Mouse (Mus musculus) cortical plate, adult 2 months (tissue): Measurements from ENCODE around the gene Slc39a11. TPM values are rescaled to one million over a fixed set of nuclear protein-coding genes. Genes with fewer than 3 reads are reported as not detected.

Source experiments
- H3K27ac ChIP-seq: fragments of 200-500 bp; 2 replicates; pipeline ENCODE4 v1.5.1; 2012; ENCODE audit warnings: low read length, control low read depth, inconsistent platforms; ENCODE audit not compliant: insufficient read depth
- H3K4me1 ChIP-seq: fragments of 200-500 bp; 2 replicates; pipeline ENCODE4 v1.6.1; 2011; ENCODE audit warnings: low read length; ENCODE audit not compliant: control insufficient read depth, insufficient read depth
- H3K4me3 ChIP-seq: fragments of 200-500 bp; 2 replicates; pipeline ENCODE4 v1.5.1; 2011; ENCODE audit warnings: mild to moderate bottlenecking, low read length, control low read depth; ENCODE audit not compliant: insufficient read depth
- CTCF ChIP-seq: fragments of 200-500 bp; IDR thresholded peaks from 2 replicates; pipeline ENCODE4 v1.5.1; 2011; ENCODE audit warnings: mild to moderate bottlenecking, control low read depth, low read length; ENCODE audit not compliant: insufficient read depth; ENCODE audit errors: extremely low read depth
- POLR2A ChIP-seq: fragments of 200-500 bp; IDR thresholded peaks from 2 replicates; pipeline ENCODE4 v1.6.1; 2011; ENCODE audit warnings: mild to moderate bottlenecking, low read length, control low read depth; ENCODE audit not compliant: insufficient read depth; ENCODE audit errors: extremely low read depth
- polyA plus RNA-seq: library from polyadenylated mRNA; depleted of rRNA; stranded (reverse); fragments of >200 nt; gene quantifications from 2 replicates; pipeline ENCODE4 v1.2.3, GENCODE M21; 2012

Gene Slc39a11
- polyA plus RNA-seq, 1 experiment, result 11.4 TPM

DNA sequence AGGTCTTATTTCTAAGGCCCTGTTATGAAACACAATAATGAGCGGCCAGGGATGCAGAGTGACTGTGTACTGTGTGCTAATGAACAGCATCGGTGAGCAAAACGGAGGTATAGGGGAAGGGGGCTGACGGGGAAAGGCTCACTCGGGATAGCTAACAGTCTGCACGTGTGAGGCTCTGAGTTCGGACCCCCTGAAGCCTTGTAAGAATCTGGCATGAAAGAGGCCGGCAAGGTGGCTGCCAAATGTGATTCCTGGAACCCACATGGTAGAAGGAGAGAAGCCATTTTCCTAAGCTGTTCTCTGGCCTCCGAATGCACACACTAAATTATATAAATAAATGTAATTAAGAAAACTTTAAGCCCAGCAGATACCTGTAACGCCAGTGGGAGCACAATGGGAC is 276.0 kb downstream of the Slc39a11 start:
- TF ChIP-seq POLR2A, result no peak
- no peak for TF ChIP-seq CTCF
- Histone ChIP-seq H3K4me1 (no peaks in the 10 kb centered on the region), H3K27ac (no peak overlapping the region), H3K4me3 (no peak overlapping the region)

DNA sequence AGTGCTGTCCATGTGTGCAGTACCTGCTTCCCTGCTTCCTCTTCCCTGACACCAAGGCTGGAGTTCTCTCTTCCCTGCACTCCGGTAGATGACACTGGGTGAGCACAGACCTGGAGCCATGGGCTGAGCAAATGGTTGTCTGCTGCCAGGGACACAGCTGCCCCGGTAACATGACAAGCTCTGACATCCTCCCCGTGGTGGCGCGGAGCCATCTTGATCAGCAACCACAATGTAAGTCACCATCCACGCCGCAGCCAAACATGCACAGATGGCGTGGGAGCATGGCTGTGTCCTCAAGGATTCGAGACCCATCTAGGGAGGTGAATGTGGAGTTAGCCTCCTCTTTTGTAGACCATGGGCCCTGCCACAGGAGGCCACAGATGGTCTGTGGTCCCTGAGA is 276.5 kb downstream of the Slc39a11 start:
- TF ChIP-seq CTCF (no peak), POLR2A (no peak)
- H3K4me3 ChIP-seq, result no peak overlapping the region
- no peak overlapping the region for H3K27ac ChIP-seq
- H3K4me1 ChIP-seq, result no peaks in the 10 kb centered on the region

DNA sequence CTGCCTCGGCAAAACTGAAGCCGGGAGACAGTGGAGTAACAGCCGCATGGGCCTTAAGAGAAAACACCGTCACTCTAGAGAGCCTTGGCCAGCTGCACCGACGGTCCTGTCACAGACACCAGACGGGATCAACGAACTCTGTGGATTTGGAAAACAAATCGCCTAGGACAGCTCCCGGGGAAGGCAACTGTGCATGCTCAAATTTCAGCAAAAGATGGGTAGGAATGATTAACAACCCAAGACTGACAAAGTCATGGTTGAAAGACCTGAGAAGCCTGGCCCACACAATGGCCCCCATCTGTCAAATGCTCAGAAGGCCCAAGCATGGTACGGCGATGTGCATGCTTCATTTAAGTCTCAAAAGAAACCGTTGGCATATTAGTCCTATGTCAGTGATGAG is 281.8 kb downstream of the Slc39a11 start:
- no peak overlapping the region for H3K4me3 ChIP-seq
- H3K4me1 ChIP-seq, result no peaks in the 10 kb centered on the region
- TF ChIP-seq CTCF (no peak), POLR2A (no peak)
- H3K27ac ChIP-seq, result no peak overlapping the region

DNA sequence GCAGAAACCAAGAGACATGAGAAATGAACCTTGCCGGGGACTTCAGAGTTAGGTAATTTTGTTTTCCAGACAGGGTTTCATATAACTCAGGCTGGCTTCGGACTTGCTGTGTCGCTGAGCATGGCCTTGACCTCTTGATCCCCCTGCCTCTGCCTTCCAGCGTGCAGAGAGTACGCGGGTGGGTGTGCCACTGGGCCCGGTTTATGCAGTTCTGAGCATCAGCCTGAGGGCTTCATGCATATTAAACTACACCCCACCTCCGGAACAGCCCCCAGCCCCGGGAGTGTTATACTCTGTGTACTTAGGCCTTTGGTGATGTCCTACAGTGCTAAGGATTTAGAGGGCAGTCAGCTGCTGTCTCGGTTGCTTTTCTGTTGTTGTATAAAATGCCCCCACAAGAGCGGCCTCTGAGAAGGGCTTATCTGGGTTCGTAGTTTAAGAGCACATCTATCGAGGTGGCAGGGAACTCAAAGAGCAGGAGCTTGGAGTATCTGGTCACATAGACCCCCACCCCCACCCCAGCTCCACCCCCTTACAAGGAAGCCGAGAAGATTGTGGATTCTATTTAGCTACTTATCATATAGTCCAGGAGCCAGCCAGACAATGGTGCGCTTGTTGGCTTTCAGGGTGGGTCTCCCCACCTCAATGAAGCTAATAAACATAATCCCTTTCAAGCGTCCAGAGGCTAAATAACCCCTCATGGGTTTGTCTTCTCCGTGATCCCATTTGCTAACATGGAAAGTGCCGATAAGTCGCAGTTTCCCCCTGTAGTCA is 283.4 kb downstream of the Slc39a11 start:
- no peak overlapping the region for H3K27ac ChIP-seq
- TF ChIP-seq CTCF (no peak), POLR2A (no peak)
- no peaks in the 10 kb centered on the region for H3K4me1 ChIP-seq
- no peak overlapping the region for H3K4me3 ChIP-seq

DNA sequence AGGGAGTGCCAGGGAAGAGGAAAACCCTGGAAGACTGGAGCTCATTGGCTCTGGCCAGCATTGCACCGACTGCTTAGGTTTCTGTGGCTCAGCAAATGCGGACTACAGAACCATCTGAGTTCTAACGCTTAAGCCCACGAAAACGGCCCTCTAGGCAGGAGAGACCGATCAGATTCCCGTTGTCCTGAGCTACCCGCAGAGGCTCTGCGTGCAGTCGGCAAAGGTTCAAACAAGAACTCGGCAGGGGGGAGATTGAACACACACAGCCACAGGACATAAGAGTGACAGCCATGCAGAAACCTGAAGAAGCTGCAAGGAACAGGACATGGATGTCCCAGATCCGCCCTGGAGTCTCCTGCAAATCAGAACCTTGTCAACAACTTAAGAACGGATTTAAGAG is 286.1 kb downstream of the Slc39a11 start:
- no peak for TF ChIP-seq POLR2A
- TF ChIP-seq CTCF, result no peak
- no peak overlapping the region for H3K27ac ChIP-seq

DNA sequence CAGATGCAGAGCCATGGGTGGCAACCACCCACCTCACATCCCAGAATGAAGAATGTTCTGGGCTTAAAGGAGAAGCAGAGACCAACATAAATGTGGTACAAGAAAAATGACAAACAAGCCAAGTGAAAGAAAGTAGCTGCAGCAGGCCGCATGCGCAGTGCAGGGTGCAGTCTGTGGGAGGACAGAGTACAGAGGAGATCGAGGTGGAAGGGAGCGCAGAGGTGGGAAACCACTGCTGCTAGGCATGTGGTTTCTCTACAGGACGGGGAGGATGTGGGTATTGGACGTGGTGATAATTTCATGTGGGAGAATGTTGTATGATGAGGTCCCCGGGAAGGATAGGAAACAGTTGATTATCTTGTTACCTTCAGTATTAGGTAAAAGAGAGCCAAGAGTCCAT is 287.3 kb downstream of the Slc39a11 start:
- Histone ChIP-seq H3K27ac (no peak overlapping the region), H3K4me3 (no peak overlapping the region), H3K4me1 (no peaks in the 10 kb centered on the region)
- TF ChIP-seq CTCF, result no peak
- no peak for TF ChIP-seq POLR2A

More for the DNA sequence above, 286.1 kb downstream of the Slc39a11 start:
- H3K4me3 ChIP-seq, result no peak overlapping the region
- no peaks in the 10 kb centered on the region for H3K4me1 ChIP-seq

DNA sequence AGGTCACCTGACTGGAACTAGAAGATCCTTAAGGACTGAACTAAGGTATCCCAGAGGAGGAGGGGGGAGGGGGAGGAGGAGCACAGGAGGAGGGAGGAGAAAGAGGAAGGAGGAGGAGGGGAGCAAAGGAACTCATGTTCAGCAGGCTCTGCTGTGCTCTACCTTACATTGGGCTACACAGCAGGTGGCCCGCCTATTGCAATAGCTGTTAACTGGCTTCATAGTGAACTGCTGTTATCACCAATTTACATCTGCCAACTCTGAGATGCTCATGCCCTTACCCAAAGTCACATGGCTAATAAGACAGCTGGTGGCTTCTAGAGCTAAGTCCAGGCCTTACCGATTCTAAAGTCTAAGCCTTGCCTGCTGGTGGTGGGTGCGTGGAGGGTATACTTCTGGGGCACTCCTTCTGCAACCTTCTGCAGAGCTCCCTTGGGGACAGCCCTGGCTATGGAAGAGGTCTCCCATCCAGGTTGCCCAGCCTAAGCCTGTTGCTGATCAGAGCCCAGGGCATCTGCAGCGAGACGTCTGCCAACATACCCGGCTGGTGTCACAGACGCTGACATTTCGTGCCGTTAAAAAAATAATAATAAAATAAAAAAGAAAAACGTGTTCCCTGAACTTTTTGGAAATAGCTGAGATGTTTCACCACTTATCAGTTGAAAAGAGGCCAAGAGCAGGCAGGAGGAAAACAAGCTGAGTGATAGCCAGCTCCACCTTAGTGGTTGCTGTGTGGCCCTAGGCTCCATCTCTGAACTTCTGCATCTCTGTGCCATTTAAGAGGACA is 289.6 kb downstream of the Slc39a11 start:
- TF ChIP-seq CTCF (no peak), POLR2A (no peak)
- H3K4me1 ChIP-seq, result no peaks in the 10 kb centered on the region
- no peak overlapping the region for H3K27ac ChIP-seq
- no peak overlapping the region for H3K4me3 ChIP-seq

DNA sequence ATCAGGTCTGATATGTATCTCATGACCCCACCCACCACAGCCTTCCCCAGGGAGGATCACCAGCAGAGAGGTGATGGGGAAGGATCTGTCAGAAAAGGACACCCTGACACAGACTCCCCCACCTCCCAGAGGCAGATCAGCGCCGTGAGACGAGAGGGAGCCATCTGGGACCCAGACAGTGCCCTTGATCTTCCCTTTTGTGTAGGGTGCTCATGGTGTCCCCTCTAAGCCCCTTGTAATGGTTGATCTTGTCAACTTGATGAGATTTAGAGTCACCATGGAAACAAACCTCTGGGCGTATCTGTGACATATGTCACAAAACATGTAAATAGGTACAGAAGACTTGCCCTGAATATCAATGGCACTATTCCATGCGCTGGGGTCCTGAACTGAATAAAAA is 293.9 kb downstream of the Slc39a11 start:
- no peaks in the 10 kb centered on the region for H3K4me1 ChIP-seq
- no peak overlapping the region for H3K27ac ChIP-seq
- TF ChIP-seq POLR2A, result no peak
- no peak for TF ChIP-seq CTCF
- H3K4me3 ChIP-seq, result no peak overlapping the region

DNA sequence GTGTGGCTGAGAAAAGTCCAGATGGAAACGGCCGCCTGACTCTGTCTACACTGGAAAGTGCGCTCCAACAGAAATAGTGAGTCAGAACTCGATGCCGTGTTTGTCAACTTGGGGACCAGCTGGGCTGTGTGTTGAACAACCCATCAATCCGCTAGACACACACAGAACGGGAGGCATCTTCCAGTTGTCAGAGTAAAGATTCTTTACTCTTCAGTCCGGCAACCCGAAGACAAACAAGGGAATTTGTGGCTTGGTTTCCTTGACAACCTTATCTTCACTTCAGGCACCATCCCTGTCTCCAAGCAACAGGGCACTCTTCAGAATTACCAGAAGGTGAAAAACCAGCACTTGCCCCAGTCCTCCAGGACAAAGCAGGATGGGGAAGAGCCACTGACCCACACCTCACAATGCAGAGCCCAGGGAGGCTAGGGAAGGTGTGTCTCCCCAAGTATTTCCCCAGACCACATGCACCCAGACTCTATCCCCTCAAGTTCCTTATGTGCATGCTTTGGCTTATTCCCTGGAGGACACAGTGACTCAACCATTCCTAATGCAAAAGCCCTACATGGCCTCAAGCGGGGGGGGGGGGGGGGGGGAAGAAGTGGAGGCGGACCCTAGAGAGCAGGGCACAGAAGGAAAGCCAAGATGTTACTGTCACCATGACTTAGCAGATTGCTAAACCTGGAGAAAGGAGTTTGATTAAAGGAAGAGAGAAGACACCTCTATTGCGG is 297.6 kb downstream of the Slc39a11 start:
- Histone ChIP-seq H3K4me1 (no peaks in the 10 kb centered on the region), H3K27ac (no peak overlapping the region), H3K4me3 (no peak overlapping the region)
- no peak for TF ChIP-seq POLR2A
- TF ChIP-seq CTCF, result no peak
